Mouse (Mus musculus) forelimb bud, embryonic 11.5 days (tissue): ENCODE results near the gene Nme8.
A peak's percentile ranks its signal among the peaks of the same experiment; 100 is the strongest.

ENCODE experiments used
- DNase-seq: peaks from one replicate; pipeline ENCODE4 v3.0.0-alpha.2; 2012; ENCODE audit warnings: low read depth, low spot score

The Nme8 gene

GRCm38 (mm10) chr13:19697790-19698189 is at the start of gene Nme8:
Gene Nme8, minus strand, starts transcription at chr13:19697794.
- no peak for DNase-seq

DNA sequence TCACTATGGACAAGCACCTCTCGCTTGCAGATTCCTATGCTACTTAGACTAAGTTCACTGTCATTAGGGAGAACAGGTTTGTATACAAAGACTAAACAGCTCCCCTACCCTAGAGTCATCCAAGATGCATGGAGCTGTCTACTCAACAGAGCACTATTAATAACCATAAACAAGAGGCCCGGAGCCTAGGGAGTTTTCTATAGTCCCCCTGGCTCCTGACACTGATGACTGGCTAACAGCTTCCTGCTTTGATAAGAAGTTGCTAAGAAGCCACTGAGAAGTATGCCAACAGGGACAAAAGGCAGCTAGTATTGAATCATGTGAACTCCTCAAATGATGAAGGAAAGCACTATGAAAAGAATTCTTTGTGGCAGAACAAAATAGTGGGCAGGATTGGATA is 48.1 kb upstream of the Nme8 start:
- DNase-seq = no peak

DNA sequence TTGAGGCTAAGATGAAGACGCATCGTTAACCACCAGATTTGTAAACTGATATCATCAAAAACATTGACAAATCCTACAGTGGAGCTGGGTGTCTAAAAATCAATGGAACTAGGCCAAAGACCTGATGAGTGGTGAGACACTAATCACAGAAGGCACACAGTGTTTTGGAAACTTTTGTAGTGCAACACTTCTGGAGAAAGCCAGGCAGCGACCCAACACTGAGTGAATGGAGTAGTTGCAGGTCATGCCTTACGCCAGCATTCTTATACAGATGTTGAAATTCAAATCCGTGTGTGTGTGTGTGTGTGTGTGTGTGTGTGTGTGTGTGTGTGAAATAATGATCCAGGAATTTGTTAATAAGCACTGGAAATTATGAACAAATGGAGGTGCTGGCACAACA is 46.9 kb upstream of the Nme8 start:
- no peak for DNase-seq

GRCm38 (mm10) chr13:19734597-19734996 is 37.0 kb upstream of the Nme8 start:
- DNase-seq = no peak

- DNase-seq = no peak
Measured at GRCm38 (mm10) chr13:19730826-19731225, 33.2 kb upstream of the Nme8 start.

- DNase-seq = no peak
Measured at GRCm38 (mm10) chr13:19718954-19719353, 21.4 kb upstream of the Nme8 start.

DNA sequence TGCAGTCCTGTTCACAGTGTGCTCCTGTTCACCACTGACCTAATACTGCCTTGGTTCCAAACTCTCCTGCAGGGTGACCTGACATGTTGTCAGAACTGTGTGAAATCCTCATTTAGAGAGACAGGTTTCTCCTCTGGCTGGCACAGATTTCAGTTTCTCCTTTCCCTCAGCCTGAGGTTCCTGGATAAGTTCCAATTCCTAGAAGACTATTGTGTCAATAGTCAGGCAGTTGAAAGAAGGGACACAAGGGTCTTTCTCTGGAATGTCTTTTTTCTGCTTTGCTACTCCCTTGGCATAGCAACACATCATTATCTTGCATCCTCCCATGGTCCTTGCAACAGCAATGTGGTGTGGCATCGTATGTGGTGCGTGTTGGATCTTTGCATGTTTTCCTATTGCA is 19.6 kb upstream of the Nme8 start:
- DNase-seq = no peak

DNA sequence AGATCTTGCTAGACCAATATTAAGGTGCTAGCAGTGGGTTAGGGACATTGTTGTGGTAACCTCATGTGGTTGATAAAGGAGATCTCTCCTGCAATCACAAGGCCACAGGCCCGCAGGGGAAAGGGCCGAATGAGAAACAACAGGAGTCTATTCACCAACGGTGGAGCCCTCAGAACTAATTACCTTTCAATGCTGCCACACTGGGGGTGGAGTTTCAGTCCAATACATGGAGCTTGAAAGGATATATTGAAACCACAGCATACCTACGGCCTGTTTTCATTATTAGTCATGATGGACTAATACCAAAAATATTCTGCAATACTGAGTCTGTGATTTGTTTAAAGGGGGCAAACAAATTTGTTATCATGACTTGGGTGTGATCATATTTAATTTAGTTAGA is 6.2 kb upstream of the Nme8 start:
- no peak for DNase-seq

GRCm38 (mm10) chr13:19701443-19702078 is 4.0 kb upstream of the Nme8 start:
- DNase-seq = no peak

- DNase-seq = no peak
Measured at GRCm38 (mm10) chr13:19700733-19701442, 3.3 kb upstream of the Nme8 start.

DNA sequence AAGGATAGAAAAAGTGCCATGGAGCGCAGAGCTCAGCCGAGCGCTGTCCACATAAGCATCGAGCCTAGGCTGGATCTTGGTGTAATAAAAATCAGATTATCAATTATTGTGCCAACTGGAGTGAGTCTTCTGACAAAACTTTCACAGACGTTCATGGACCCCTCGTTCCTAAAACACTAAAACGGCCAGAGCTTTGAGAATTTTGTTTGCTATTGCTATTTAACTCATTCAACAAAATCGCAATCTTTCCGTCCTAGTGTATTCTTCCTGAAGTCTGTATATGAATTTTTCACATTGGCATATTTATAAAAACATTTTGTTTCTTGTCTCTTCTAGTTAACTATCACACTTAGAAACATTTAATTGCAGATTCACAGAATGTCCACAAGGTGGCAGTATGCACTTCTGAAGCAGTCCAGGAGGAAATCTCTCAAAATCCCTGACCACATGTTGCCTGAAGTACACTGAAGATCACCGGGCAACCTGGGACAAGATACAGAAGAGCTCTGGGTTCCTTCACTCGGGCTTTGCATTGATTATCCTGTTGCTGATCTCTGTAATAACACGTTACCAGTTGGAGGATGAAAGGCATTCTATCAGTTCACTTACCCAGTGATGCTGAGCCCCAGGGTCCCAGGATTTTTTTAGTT is 1.1 kb upstream of the Nme8 start:
- peak; percentile 54 for DNase-seq

- DNase-seq = no peak
Measured at GRCm38 (mm10) chr13:19690417-19690816, 7.2 kb downstream of the Nme8 start.

- DNase-seq = no peak
Measured at GRCm38 (mm10) chr13:19689971-19690370, 7.6 kb downstream of the Nme8 start.

- DNase-seq = peak; percentile 21
Measured at GRCm38 (mm10) chr13:19684007-19684406, 13.6 kb downstream of the Nme8 start.

DNA sequence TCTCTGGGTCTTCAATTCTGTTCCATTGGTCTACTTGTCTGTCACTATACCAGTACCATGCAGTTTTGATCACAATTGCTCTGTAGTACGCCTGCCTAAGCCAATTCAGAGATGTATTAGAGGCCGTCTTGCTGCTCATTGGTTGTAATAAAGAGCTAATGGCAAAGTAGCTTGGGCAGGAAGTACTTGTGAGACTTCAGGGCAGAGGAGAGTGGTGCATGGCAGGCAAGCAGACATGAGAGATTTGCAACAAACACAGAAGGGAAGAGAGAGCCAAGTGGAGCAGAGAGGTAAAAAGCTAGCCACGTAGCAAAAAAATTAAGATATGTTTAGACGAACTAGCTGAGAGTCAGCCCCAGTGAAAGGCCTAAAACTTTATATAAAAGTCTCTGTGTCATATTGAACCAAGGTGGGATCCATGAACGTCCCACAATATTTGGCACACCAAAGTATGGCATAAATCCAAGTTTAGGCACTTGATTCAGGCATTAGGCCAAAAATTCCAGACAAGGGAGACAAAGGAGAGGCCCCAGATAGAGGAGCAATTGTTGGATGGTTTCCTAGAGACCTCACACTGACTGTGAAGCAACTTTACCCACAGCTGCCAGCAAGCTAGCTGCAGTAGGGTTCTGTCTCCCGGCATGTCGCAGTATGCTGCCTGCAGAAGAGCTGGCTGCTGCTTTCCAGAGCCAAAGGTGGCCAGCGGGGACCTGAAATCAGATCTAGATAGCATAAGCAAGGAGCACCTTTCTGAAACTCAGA is 14.5 kb downstream of the Nme8 start:
- no peak for DNase-seq

GRCm38 (mm10) chr13:19674601-19675000 is 23.0 kb downstream of the Nme8 start:
- no peak for DNase-seq

GRCm38 (mm10) chr13:19674025-19674424 is 23.6 kb downstream of the Nme8 start:
- no peak for DNase-seq

DNA sequence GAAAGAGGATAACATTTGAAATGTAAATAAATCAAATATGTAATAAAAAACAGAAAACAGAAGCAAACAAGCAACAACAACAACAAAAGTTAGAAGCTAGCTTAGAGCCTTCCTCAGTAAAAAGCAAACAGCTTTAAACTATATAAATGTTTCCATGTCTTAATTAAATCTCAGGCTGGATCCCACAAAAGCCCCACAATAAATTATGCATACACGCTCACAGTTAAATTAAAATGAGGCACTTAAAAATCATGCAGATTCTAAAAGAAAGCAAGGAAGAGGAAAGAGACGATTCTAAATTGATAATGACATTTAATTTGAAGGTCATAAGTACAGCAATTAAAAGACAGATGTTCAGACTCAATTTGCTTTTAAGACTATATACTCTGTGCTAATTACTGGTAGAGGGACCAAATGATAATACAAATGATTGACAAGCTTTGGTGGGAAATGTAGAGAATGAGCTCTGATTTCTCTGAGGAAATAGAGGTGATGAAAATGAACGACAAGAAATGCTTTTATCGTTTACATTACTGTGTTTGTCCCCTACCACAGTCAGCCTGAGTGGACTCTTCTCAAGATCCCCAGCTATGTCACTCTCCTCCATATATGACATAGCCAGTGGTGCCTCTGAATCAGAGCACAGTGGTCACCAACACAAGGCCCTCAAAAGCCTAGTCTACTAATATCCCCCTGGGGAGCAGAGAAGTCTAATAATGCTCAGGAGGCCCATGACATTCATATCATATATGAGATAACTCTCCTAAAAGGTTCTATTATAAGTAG is 29.0 kb downstream of the Nme8 start:
- no peak for DNase-seq

- no peak for DNase-seq
Measured at GRCm38 (mm10) chr13:19652405-19652804, 45.2 kb downstream of the Nme8 start.

GRCm38 (mm10) chr13:19649824-19650223 is 47.8 kb downstream of the Nme8 start:
- DNase-seq = no peak

GRCm38 (mm10) chr13:19644225-19644624 is 53.4 kb downstream of the Nme8 start:
- DNase-seq = no peak
